Mouse (Mus musculus): ENCODE data around the gene Alkbh7.

Alkbh7 gene

DNA sequence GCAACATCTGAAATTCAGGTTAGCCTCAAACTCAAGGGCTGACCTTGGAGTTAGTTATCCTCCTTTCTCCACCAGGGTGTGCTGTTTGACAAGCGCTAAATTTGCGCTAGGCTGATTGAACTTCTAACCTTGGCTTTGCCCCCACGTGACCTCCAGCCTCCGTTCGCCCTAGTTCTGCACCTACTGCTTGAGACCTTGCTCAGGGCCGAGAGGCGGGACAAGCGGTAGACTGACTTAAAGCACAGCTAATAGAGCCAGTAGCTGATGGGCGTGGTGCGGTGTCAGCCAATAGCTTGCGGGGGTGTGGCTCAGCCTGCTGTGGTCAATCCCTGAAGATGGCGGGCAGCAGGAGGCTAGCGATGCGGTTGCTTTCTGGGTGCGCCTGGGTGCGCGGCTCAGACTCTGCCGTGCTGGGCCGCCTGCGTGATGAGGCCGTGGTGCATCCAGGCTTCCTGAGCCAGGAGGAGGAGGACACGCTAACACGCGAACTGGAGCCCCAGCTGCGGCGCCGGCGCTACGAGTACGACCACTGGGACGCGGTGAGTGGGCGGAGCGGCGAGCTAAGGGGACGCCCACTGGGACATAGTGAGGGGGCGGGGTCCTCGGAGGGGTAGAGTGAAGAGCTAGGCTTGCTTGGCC is at the start of gene Alkbh7:
Gene Alkbh7 (plus strand): TSS at position 311 of the 639 bp plus-strand sequence.
- DNase-seq (ENCODE audit: low spot score in 2 of 2) = peak; percentile 93 to 96

DNA sequence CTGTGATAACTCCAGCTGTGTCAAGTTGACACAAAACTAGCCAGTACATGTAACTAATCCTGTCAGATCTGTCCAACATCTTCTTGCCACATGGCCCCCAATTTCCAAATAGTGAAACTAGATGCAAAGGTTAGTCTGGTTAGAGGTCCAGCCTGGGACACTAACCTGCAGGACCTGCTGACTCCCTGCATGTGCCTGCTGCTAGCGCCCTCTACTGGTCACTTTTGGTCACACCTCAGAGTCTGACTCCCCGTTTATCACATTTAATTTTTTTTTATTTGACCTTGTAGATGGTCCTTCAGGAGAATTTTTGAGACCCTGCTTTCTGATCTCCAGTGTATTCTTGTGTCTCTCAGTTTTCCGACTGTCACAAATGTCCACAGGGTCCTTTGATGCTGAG is 46.2 kb upstream of the Alkbh7 start:
- DNase-seq (ENCODE audit: low spot score in 2 of 2) = no peak

DNA sequence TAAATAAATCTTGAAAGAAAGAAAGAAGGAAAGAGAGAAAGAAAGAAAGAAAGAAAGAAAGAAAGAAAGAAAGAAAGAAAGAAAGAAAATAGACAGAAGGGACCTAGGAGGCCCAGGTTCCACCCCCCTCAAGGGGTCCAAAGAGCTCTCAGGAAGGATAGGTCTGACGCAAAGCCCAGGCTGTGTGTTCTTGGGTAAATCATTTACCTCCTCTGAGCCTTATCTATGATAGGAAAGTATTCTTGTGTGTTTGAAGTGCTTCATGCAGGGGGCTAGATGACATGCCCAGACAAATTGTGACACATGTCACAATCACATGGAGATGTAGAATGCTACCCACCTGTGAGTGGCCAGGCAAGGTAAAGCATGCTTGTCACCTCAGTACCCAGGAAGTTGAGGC is 44.5 kb upstream of the Alkbh7 start:
- DNase-seq (ENCODE audit: low spot score in 2 of 2) = no peak

DNA sequence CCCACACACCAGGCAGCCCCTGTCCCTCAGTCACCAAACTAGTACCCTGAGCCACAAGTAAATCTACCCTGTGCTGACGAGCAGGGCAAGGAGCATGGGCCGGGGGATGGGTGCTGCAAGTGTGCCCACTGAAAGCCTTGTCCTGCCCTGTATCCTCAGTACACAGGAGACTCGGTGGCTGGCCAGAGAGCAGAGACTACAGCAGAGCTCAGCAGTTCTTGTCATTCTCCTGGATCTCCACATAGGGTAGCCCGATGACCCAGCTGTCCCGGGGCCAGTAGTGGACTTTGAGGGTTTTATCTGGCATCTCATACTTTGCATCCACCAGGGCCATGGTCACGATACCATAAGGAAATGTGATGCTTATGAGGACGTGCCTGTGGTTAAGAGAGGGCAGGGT is 42.3 kb upstream of the Alkbh7 start:
- no peak for DNase-seq (ENCODE audit: low spot score in 2 of 2)

- no peak for DNase-seq (ENCODE audit: low spot score in 2 of 2)
These were observed 39.2 kb upstream of the Alkbh7 start for GRCm38 (mm10) chr17:56957763-56958429.

DNA sequence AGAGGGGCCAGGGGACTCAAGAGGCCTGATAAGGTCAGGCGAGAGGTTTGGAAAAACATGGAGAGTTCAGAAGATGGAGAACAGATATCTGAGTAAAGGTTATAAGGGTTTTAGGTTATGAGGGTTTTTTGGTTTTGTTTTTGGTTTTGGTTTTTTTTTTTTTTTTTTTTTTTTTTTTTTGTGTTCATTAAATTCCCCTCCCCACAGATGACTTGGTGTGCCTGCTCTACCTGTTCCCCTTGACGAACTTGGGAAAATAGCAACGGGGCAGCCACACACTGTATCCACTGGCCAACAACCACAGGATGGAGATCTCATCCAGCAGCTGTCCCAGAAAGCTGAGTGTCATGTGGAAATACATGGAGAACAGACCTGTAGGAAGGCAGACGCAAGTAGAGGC is 38.5 kb upstream of the Alkbh7 start:
- DNase-seq (ENCODE audit: low spot score in 2 of 2) = no peak

- no peak for DNase-seq (ENCODE audit: low spot score in 2 of 2)
These were observed 35.3 kb upstream of the Alkbh7 start for GRCm38 (mm10) chr17:56961880-56962279.

DNA sequence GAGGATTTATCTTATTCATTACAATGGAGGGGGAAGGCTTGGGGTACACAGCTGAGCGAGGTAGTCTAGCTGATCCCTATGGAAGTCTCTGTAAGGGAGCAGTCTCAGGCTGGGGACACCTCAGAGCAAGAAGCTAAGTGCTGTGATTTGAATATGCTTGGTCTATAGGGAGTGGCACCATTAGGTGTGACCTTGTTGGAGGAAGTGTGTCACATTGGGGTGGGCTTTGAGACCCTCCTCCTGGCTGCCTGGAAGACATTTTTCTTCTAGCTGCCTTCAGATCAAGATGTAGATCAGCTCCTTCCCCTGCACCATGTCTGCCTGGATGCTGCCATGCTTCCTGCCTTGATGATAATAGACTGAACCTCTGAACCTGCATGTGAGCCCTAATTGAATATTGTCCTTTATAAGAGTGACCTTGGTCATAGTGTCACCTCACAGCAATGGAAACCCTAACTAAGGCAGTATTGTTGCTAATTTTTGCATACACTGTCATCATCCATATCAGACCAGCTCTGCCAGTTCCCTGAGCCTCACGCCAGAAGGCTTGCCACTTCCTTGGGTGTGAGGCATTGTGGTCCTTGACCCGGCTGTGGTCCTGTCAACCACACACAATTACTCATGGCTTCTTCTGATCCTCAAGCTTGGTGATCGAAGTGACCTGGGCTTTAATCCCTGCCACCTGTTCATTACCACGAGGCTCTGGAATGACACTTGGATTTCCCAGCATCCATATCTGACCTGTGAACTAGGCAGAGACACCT is 34.3 kb upstream of the Alkbh7 start:
- DNase-seq (ENCODE audit: low spot score in 2 of 2) = no peak

- DNase-seq (ENCODE audit: low spot score in 2 of 2) = no peak
These were observed 33.5 kb upstream of the Alkbh7 start for GRCm38 (mm10) chr17:56963646-56964045.

GRCm38 (mm10) chr17:56969321-56969720 is 27.8 kb upstream of the Alkbh7 start:
- DNase-seq (ENCODE audit: low spot score in 2 of 2) = no peak

DNA sequence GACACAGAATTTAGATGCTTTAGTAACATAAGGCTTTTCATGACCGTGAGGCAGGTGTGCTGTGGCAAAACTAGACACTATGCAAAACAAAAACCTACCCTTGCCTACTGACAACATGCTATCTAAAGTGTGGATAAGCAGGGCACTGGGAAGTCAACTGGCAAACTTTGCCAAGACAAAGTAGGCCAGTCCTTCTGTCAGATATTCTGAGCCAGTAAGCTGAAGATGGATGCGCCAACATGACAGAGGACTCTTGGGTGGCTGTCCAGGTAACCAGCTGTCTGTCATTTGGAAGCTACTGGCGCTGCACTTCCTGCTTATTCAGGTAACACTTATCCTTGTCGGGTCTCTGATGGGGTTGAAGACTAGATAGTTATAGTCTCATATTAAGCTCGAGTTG is 27.1 kb upstream of the Alkbh7 start:
- no peak for DNase-seq (ENCODE audit: low spot score in 2 of 2)

- no peak for DNase-seq (ENCODE audit: low spot score in 2 of 2)
These were observed 23.0 kb upstream of the Alkbh7 start for GRCm38 (mm10) chr17:56973956-56974707.

DNA sequence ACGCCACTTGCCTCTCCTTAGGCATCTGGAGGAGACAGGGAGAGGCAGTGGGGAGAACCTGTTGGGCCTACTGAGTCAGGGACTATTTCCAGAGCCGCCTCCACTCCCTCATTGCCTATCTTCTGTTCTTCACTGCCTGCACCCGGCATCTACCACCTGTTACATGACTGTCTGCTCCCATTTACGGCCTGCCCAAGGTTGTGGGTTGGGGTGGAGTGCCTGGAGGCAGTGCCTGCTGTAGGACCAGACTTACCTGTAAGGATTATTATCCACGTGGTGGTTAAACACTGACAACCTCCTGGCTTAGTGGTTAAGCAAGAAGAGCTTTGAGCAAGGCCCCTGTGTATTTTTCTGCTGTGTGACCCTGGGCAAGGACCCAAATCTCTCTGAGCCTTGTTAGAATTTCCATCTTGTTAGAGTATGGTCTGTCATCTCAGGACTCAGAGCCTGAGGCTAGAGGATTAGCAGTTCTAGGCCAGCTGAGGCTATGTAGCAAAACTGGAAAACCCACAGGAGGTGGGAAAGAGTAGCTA is 22.4 kb upstream of the Alkbh7 start:
- no peak for DNase-seq (ENCODE audit: low spot score in 2 of 2)

DNA sequence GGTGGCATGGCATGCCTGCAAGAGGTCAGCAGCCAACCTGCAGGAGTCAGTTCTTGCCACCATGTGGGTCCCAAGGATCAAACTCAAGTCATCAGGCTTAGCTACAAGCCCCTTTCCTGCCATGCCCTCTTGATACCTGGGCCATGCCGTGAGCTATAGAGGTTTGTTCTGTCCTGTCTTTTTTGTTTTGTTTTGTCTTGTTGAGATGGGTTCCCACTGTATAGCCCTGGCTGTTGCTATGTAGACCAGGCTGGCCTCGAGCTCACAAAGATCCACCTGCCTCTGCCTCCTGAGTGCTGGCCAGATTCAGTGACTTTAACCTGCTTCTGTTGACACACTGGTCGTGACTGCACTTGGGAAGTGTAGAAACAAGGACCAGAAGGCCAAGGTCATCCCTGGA is 21.7 kb upstream of the Alkbh7 start:
- DNase-seq (ENCODE audit: low spot score in 2 of 2) = no peak

DNA sequence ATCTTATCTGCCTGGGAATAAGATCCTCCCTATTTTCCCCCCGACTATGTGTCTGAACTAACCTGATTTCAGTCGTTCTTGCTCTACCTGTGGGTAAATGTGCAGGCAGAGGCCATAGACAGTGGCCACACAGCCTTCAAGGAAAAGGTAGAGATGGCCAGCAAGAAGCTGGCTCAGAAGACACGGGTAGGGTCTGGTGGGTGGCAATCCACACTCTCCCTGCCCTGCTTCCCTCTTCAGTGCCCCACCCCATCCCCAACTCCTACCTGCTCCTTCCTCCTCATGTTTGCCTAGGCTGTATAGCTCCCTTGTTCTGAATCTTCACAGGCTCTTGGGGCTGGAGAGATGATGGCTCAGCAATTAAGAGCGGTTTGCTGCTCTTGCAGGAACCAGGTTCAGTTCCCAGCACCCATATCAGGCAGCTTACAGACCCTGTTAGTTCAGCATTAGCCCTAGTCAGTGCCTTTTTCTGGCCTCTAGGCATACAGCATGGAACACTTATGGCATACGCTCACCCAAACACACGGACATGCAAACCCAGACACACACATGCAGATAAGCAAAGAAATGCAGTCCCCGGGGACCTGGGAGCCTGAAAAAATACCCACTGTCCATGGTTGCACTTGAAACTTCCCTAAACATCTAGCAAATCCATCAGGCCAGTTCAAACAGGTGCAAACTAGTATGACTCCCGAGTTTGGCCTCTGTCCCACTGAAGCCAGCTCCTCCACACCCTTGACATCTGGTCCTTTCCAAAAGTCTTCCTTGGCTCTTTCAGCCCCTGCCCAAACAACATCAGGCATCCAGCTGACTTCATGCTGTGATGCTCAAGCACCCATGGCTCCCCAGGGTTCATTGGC is 20.4 kb upstream of the Alkbh7 start:
- DNase-seq (ENCODE audit: low spot score in 2 of 2) = no peak

DNA sequence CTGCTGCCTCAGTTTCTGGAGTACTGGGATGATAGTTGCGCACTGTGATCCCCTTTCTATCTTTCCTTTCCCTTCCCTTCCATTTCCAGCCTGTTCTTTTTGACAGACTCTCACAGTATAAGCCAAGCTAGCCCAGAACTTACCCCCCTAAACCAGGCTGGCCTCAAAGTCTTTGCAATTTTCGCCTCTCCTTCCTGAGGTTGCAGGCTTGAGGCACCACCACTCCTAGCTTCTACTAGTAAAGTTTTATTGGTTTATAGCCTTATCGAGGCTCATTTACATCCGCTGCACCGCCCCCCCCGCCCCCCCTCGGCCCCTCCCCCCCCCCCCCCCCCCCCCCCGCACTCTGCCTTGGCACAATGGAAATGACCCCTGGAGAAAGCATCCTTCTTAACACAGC is 17.6 kb upstream of the Alkbh7 start:
- DNase-seq (ENCODE audit: low spot score in 2 of 2) = no peak

DNA sequence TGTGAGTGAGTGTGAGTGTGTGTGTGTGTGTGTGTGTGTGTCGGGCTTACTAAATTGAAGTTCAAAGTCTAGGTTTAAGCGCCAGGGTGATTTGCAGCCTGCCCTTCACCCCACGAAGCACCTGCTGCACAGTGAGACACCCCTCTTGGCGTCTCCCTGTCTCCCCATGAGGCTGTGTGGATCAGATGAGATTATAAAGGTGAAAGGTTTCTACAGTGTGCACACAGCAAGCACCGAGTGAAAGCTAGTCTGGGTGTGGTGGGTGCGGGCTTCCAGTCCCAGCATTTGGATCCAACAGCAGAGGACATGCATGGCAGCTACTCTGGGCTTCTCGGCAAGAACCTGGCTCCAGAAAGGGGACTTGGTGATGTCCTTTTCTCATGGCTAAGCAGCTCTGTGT is 16.1 kb upstream of the Alkbh7 start:
- no peak for DNase-seq (ENCODE audit: low spot score in 2 of 2)

GRCm38 (mm10) chr17:56982013-56982412 is 15.1 kb upstream of the Alkbh7 start, which contains the start of gene Acer1:
Acer1 (minus strand) TSS chr17:56982126.
- DNase-seq (ENCODE audit: low spot score in 2 of 2) = no peak

DNA sequence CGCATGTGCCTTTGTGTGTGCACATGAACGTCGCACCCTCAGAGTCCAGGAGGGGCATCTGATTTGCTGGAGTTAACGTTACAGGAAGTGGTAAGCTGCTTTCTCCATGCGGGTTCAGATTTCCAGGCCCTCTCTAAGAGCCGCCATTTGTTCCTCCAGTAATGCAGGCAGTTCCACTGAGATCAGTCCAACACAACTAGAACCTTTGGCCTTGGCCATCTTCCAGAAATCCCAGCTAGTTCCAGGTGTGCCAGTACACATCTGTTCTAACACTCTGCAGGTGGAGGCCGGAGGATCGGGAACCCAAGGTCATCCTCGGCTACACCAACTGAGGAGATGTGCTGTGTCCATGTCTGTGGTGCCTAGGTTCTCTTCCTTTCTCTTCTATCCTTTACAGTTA is 12.3 kb upstream of the Alkbh7 start:
- DNase-seq (ENCODE audit: low spot score in 2 of 2) = no peak

- DNase-seq (ENCODE audit: low spot score in 2 of 2) = no peak
These were observed 11.5 kb upstream of the Alkbh7 start for GRCm38 (mm10) chr17:56985656-56986055.
